Mouse (Mus musculus) myocyte (in vitro differentiated cells): Measurements from ENCODE around the gene Spink2. TPM values are rescaled to one million over a fixed set of nuclear protein-coding genes. Genes with fewer than 3 reads are reported as not detected.

Experiments
- H3K27me3 ChIP-seq: one replicate; pipeline ENCODE4 v1.6.1; 2011; ENCODE audit not compliant: control insufficient read depth, insufficient read depth, insufficient read length
- H3K36me3 ChIP-seq: one replicate; pipeline ENCODE4 v1.6.1; 2011; ENCODE audit not compliant: control insufficient read depth, insufficient read depth
- H3K4me2 ChIP-seq: one replicate; pipeline ENCODE4 v1.6.1; 2011; ENCODE audit warnings: low read depth, control low read depth
- H3K4me3 ChIP-seq: one replicate; pipeline ENCODE4 v1.5.1; 2011; ENCODE audit warnings: mild to moderate bottlenecking, control low read depth, moderate library complexity
- H3K79me2 ChIP-seq: one replicate; pipeline ENCODE4 v1.6.1; 2011; ENCODE audit not compliant: control insufficient read depth, insufficient read depth
- H3ac ChIP-seq: one replicate; pipeline ENCODE4 v1.6.1; 2011; ENCODE audit not compliant: control insufficient read depth, insufficient read length
- E2F4 ChIP-seq: IDR thresholded peaks from one replicate; pipeline ENCODE4 v1.6.1; 2011; ENCODE audit warnings: mild to moderate bottlenecking, control low read depth, moderate library complexity; ENCODE audit not compliant: insufficient read depth
- MAX ChIP-seq: IDR thresholded peaks from one replicate; pipeline ENCODE4 v1.6.1; 2011; ENCODE audit warnings: low read depth, mild to moderate bottlenecking, control low read depth
- TCF3 ChIP-seq: IDR thresholded peaks from one replicate; pipeline ENCODE4 v1.6.1; 2011; ENCODE audit warnings: low read depth, control low read depth; ENCODE audit not compliant: insufficient read length
- polyA plus RNA-seq: library from polyadenylated mRNA; unstranded; fragments of >200 nt; fragmentation: generic; extraction: Trizol; gene quantifications from one replicate; pipeline ENCODE4 v1.2.1, GENCODE M21; 2012; ENCODE audit warnings: missing spikeins

The Spink2 gene
- polyA plus RNA-seq, 1 experiment: not detected

DNA sequence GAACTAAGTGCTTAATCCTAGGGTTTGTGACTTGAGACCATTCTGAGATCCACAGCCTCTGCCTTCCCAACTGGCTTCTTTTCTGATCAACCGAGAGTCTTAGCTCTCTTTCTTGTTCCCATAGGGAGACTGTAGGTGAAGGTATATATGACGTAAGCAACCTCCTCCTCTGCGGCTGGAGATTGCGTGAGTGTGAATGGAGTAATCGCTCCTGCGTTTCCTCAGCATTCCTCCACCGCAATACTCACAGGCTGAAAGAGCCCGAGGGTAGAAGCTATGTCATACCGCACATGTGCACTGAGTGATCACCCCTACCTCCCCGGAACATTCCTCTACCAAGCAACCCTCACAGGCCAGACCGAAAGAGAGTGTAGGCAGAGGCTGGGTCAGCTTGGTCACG, 55.7 kb downstream of the Spink2 start:
- H3K4me3 ChIP-seq: no peak overlapping the region
- no peaks in the 10 kb centered on the region for H3K36me3 ChIP-seq
- H3ac ChIP-seq: no peak overlapping the region
- no peaks in the 10 kb centered on the region for H3K79me2 ChIP-seq
- TF ChIP-seq E2F4 (no peak), MAX (no peak), TCF3 (no peak)
- no peak overlapping the region for H3K4me2 ChIP-seq
- H3K27me3 ChIP-seq: peaks cover 4% of the 10 kb centered on the region

Other genes with a start within 250 kb of the Spink2 start
- 54.2 TPM for gene Srp72, start 236.8 kb downstream of the Spink2 start, polyA plus RNA-seq
- gene Arl9, start 207.4 kb downstream of the Spink2 start, polyA plus RNA-seq: not detected
- gene Thegl, start 195.4 kb downstream of the Spink2 start, polyA plus RNA-seq: not detected
- gene Hopx, start 96.3 kb downstream of the Spink2 start, polyA plus RNA-seq: 0.68 TPM
- 7.2 TPM for gene Rest, start 54.0 kb upstream of the Spink2 start, polyA plus RNA-seq
- gene Noa1, start 98.6 kb upstream of the Spink2 start, polyA plus RNA-seq: 20.2 TPM
- 19.5 TPM for gene Polr2b, start 98.7 kb upstream of the Spink2 start, polyA plus RNA-seq
- gene Igfbp7, start 196.6 kb upstream of the Spink2 start, polyA plus RNA-seq: 201 TPM